Mouse (Mus musculus) gastrocnemius, postnatal 14 days (tissue): ENCODE data around the gene Vill. TPM values are rescaled to one million over a fixed set of nuclear protein-coding genes. Genes with fewer than 3 reads are reported as not detected.

Source experiments
- DNase-seq: peaks from one replicate; pipeline ENCODE4 v3.0.0; 2021; ENCODE audit warnings: mixed read lengths
- intact Hi-C: fragments of 180-260 bp; cut with DNase I; formaldehyde crosslinking; loops from one replicate; pipeline ENCODE4 v1.15.1; 2025; ENCODE audit warnings: low total_unique reads
- long read RNA-seq, 2 experiments: library from polyadenylated mRNA; stranded (forward); transcript quantifications; one replicate each; pipeline ENCODE4 v2.0.0; 2021
- total RNA-seq, 2 experiments: library from RNA; stranded (reverse); gene quantifications; 2 replicates each; pipeline ENCODE4 v1.2.3; 2021

Gene Vill
- total RNA-seq: under 1 TPM; 0.31 to 0.96 TPM
- long read RNA-seq, experiment 1, partial matches to known transcripts: 0 of 2 reads
- long read RNA-seq, experiment 1, other reads (novel, unspliced or antisense): 1 of 2 reads
- long read RNA-seq, experiment 2: 0 reads

DNA sequence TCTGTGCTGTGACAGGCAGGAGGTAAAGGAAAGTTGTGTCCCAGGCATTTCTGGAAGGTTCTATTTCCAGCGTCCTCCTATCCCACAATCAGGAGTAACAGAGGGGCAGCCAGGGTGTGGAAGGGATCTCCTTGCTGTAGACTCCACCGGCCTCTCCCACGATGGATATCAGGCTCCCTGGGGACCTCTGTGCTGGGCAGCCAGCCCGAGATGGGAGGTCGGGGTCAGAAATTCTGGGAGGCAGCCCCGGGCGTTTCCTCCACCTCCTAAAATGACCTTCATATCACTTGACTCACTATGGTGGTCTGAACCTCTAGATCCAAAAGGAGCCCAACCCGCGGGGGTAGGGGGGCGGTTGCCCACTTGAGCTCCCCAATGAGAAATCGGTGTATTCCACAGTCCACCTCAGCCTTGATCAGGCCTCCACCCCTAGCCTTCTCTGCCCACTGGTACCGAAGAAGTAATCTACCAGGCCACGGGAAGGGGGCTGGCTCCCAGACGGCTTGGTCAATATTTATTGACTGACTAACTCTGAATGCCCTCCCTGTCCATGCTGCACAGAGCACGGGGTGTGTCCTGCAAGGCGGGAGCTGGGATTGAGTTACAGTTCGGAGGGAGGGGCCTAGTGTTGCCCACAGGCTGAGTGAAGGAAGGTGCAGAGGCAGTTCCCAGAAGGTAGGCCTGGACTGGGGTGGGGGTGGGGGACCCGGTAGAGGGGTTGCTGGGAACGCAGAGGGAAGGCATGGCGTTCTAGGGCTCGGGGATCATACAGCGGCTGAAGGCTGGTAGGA, at the start of gene Vill:
TSS of gene Vill (plus strand) at position 625 of the 791 bp plus-strand sequence.
- DNase-seq: no peak
- intact Hi-C loops: no loop called here

DNA sequence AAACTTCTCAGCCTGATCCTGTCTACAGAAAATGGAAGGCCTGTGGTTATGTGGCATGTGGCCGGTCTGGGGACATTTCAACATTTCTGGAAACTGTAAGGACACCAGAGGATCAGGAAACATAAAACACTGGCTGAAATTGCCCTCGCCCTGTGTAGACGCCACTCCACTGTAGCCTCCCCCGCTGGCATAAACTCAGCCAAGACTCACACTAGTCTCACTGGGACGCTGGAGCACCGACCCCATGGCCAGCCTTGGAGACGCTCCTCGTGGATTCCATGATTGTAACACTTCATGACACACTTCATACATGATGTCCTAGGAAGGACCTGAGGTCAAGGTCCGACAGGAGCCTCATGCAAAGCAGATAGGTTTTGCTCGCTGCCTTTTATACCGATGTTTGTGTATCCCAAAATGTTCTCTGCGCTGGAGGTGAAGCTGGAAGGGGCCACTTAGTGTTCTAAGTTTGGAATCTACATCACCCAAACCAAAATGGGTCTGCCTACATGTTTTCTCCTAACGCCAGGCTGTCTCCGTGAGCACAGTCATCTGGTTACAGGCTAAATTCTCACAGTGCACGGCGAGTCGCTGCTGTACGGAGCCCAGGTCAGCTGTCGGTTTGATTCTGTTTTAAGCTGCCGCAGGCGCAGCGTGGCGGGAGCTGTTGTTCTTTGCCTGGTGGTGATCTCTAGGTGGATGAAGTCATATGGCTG, 48.4 kb upstream of the Vill start:
- intact Hi-C loops: no loop called here
- DNase-seq: no peak

DNA sequence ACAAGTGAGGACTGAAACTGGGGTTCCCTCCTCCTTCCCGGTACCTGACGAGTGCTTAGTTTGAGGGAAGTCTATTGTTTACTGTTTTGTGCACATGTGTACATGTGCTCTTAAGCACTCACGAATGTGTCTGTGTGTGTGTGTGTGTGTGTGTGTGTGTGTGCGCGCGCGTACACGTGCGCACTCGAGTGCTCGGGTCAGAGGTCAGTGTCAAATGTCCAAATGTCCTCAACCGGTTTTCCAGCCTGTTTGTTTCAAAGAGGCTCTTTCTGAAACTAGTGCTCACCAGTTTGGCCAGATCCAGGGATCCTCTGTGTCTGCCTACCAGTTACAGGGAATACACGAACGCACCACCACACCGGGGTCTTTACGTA, 47.9 kb upstream of the Vill start:
- intact Hi-C loops: no loop called here
- DNase-seq: no peak

DNA sequence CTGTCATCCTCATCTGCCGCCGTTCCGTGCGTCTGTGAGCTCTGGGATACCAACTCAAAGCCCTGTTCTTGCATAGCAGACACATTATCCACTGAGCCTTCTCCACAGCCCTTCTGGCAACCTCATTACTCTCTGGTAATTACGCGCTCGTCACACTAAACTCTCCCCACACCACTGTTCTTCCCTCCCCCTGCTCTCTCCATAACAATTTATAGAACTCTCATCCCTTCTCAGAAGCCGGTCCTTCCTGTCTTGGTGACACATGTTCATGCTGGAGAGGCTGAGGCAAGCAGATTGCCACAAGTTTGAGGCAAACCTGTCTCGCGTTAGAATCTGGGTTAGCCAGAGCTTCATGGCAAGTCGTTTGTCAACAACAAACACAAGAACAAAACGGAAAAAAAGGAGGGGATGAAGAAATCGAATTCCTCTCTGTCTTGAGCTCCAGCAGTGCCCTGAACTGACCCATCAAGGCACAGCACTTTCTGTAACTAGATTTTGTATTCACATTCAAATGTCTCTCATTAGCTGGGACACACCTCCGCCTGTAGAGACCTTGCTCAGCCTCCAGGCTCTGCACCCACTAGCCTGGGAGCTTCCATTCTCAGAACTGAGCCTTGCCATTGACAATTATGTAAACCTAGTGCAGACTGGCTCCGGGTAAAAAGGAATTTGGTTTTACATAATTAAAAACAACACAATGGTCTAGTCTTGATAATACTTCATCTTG, 47.1 kb upstream of the Vill start:
- no peak for DNase-seq
- intact Hi-C loops: no loop called here

DNA sequence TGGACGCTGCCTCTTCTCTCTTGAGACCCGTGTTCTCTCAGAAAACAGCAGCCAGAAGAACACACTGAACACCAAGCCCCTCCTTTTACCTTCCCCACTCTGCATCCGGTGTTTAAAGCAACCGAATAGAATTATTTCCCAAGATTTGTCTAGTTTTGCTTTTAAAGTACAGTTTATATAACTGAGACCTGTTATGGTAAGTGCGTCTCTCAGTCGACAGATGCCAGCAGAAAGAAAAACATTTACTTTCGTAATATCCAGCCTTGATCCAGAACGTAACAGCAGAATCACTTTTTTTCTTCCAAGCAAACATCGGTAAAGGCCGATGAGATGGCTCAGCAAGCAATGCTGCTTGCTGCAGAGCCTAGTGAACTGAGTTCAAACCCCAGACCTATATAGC, 45.3 kb upstream of the Vill start:
- intact Hi-C loops: no loop called here
- no peak for DNase-seq

DNA sequence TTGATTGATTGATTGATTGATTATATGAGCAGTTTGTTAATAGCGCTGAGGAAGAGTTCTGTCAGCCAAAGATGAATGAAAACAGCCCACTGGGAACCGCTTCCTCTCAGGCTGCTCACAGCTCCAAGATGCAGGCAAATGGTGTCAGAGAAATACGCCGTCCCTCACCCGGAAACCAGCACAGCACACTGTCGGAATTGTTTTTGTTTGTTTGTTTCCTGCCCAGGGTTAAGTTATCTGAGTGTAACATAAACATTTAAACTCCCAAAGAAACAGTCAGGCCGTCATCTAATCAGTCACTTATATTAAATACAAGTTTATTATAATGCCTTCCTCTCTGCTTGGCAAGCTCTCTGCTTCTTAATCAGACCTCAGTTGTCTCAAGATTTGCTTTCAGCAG, 43.7 kb upstream of the Vill start:
- intact Hi-C loops: no loop called here
- no peak for DNase-seq

DNA sequence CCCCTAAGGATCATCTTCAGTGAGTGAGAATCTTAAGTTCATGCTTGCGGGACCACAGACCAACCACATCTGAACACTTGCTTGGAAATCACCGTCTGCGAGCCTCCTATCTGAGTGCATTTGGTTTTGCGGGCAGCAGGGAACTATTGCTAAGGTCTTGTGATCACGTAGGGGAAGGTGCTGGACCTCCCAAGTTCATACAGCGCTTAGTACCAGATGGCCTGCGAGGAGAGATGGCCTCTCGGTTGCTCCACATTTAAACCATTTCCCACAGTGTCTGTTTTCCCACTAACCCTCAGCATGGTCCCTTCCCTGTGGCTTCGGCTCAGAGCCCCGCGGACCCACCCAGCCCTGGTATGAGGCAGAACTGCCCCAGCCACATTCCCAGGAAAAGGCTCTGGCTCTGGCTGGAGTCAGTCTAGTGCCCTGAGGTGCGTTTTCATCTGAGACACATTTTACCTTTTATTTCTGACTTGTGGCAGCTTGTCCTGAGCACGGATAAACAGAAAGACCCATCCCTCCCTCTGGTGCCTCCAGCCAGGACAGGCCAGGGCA, 42.3 kb upstream of the Vill start:
- intact Hi-C loops: no loop called here

DNA sequence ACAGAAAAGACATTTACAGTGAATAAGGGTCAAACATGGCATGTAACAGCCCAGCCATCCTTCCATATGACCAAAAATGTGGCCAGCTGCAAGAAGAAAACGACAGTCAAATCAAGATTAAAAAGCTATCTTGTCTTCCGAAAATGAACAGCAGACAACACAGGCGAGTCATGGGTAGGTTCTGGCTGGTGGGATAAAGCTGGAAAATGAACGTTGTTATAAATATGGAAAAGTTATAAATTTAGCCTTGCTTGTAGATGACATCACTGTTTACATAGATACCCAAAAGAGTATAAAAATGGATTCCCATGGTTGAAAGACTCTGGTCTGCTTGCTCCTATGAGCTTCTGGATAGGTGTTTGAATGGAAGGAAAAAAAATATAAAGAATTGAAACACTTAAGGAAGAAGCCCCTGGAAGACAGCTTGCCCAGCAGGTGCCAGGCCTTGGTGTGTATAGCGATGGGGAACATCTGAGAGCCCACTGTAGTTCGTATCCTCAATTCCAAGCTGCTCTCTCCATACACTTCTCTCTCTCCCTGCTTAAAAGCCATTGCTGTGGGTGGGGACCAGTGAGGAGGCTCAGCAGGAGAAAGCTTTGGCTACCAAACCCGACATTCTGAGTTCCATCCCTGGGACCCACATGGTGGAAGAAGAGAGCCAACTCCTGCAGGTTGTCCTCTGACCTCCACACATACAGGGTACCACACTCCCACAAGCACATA, 35.6 kb upstream of the Vill start:
- intact Hi-C loops: no loop called here
- DNase-seq: no peak

More for the DNA sequence above, 42.3 kb upstream of the Vill start:
- DNase-seq: no peak

DNA sequence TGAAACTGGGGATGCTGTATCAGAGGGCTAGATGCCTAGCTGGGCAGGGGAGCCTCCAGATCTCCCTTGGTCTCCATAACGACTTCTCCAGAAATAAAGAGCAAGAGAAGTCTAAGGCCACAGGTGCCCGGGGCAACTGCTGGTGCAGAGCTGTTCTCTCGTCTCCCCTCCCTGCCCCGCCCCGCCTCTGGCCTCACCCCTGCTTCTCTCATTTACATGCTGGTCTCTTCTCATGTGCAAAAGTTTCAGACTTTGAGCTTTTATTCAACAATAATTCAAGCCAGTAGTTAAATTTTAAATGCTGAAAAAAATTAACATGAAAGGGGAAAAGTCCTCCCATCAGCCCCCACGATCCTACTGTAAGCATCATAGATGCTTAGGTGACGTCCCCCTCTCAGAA, 30.8 kb upstream of the Vill start:
- no peak for DNase-seq
- intact Hi-C loops: no loop called here

DNA sequence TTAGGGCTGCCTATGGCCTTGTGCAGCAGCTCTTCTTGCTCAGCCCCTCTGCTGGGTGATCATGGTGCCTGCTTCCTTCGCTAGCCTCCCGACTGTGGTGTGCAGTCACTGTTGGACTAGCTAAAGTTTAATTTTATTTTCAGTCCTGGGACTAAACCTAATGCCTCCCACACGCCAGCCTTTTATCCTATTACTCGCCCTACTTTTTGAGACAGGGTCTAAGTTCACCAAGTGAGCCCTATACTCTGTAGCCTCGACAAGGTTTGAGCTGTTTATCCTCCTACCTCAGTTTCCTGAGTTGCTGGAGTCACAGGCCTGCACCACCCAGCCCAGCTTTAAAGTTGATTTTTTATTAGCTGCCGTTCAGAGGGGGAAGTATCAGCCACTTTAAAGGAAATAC, 27.3 kb upstream of the Vill start:
- DNase-seq: no peak
- intact Hi-C loops: no loop called here

DNA sequence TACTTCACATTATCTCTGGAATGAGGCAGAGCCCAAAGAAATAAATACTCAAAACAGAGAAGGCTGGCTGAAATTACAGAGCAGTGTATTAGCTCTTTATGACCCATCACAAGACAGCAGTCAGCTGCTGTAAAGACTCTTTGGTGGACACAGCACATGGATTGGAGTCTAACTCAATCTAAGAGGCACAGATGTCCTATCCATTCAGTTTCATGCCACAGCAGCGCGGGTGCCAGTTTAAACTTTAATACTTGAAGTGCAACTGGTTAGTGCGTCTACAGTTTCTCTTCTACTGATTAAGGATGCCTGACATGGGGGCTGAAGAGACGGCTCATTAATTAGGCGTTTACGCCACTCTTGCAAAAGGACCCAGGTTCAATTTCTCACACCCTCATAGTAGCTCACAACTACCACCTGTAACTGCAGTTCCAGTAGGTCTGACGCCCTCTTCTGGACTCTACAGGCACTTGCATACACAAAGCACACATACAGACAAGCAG, 26.7 kb upstream of the Vill start:
- intact Hi-C loops: no loop called here

DNA sequence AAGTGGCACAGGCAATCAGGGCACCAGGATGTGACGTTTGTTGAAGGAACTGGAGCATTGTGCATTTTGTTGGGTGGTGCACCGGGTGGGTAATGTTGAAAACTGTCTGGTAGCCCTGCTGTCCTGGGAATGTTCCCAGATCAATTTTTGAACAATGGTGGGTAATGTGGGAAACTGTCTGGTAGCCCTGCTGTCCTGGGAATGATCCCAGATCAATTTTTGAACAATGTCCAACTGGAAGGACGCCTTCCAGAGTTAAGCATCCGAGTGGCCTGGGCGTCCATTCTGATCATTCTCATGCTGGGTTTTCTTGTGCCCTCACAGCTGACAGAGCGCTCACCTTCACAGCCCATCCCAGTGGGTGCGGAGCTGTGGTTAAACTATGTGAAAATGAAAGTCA, 25.2 kb upstream of the Vill start:
- intact Hi-C loops: no loop called here

More for the DNA sequence above, 26.7 kb upstream of the Vill start:
- DNase-seq: no peak

DNA sequence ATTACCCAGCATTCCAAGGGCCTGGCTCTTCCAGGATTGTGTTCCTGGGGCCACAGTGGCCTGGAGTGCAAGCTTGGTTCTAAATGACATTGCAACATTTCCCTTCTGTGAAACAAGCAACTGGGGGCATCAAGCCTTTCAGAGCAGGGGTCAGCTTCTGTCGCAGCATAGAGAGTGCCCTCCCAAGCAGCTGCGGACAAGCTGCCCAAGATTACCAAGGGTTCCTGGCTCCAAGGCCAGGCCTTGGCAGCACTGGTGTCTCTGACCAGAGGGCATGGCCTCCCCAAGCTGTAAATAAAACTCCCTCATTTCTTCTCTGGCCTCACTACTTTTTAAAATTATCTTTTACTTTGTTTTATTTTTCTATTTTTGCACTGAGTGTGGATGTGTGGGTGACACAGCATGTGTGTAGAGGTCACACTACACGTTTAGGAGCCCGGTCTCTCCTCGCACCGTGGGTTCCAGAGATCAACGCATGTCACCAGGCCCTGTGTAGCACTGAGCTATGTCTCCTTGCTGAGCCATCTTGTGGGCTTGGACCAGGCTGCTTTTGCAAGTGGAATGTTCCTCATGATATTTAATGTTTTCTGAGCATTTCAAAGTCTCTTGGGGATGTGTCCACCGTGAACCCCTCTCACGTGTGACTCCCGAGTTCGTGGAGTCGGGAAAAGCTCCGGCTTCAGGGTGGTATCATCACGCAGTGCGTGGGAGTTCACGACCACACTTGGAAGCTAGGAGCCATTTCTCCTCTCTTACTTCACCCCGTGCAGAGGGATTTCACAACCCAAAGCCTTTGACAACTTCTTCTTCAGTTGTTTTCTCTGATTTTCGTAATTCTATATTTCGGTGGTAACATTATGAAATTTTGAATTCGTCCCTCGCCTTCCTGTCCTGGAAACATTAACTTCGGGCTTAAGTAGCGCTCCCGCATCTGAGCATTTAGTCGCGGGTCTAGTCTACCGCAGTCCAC, 24.1 kb upstream of the Vill start:
- intact Hi-C loops: loop anchor here (2.0 kb wide), 1 partner anchor 110 kb away; no protein-coding TSS in a partner anchor
- no peak for DNase-seq

More for the DNA sequence above, 25.2 kb upstream of the Vill start:
- DNase-seq: no peak

DNA sequence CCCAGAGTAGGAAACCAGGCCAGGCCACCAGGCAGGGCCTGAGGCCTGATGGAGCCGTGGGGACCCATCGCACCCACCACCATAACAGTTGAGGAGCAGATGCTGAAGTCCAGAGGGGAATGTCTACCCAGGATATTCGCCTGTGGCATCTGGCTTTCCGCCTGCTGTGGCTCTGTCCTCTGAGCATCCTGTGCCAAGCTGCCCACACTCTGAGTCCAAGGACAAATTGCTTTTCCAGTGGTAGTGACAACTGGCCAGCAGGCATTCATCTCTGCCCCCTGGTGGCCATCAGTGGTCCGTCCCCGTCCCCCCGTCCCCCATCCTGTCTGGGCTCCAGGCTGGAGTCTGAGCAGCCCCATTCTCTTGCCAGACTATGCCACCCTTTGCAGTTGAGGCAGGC, 23.0 kb upstream of the Vill start:
- peak; percentile 80 for DNase-seq
- intact Hi-C loops: loop anchor here (2.0 kb wide), 1 partner anchor 111 kb away; no protein-coding TSS in a partner anchor

DNA sequence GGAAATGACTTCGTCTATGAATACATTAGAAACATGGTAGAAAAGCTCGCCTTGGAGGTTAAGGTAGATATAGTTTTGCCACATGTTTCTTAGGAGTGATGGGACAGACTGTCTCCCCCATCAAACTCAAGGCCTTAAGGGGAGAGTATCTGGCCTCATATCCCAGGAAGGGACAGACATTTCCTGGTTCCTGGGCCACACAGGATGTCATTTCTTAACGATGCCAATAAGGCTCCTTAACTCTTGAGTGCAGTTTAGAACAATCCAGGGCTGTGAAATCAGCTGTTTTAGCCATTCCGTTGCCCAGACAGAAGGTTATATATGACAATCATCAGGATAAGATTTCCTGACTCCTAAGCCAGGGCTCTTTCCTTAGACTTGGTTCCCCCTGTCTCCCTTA, 21.5 kb upstream of the Vill start:
- intact Hi-C loops: no loop called here
- DNase-seq: no peak

DNA sequence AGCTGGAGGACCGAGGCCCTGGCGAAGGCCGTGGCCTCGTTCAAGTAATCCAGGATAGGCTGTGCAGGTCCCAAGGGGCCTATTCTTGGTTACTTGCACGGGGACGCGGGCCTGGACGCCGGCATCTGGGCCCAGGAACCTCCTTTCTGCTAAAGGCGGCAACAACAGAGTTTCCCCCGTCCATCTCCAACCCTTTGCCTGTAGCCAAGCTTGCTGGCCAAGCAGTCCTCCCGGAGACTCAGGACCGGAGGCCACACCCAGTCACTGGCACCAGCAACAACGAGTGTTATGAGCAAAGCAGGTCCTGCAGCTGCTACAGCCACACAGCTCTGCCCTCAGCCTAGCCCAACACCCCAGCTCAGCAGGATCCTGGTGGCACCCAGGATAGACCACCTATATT, 20.8 kb upstream of the Vill start:
- intact Hi-C loops: no loop called here
- peak; percentile 86 for DNase-seq

DNA sequence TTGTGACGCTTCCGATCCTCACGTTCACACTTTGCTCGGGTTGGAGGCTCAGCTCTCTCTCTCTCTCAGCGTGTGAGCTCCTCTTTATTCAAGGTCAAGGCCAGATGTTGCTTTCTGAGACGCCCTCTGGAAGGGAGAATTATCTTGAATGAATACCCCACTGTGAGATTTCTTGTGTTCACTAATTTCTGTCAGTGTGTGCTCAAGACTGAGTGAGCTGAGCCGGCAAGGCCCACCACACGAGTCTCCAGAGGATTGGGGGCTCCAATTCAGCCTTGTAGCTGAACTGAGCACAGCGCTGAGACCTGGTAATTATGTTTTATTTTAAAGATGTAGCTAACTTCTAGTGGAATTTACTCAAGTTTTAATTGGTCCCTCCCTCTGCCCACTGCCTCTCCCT, 20.0 kb upstream of the Vill start:
- no peak for DNase-seq
- intact Hi-C loops: no loop called here
